Mouse (Mus musculus): ENCODE data around the gene Stap2. TPM values are rescaled to one million over a fixed set of nuclear protein-coding genes. Genes with fewer than 3 reads are reported as not detected.

Stap2 gene
- polyA plus RNA-seq, 1 experiment = 22.2 TPM

DNA sequence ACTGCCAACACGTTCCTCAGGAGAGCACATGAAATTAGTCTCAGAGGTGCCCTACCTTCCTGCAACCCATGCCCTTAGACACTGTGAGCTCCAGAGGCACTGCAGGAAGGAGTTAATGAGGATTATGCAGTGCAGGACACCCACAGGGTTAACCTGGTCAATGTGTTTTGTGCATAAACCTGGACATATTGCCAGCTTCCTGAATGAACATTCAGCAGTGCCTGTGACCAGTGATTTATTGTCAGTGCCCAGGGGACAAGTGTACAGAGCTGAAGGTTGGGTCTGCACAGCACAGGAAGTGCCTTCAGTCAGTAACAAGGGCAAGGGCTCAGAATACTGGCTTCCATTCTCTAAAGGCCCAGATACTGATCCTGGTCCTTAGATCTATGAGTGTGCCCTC lies 21.5 kb upstream of the Stap2 start:
- Histone ChIP-seq H3K27me3 (ENCODE audit: control insufficient read depth, insufficient read depth, low read length) (no peaks in the 10 kb centered on the region), H3K4me3 (ENCODE audit: control insufficient read depth, insufficient read depth, low read length) (no peak overlapping the region), H3K27ac (ENCODE audit: control insufficient read depth, insufficient read depth, low read length) (no peak overlapping the region), H3K4me1 (replicated peaks; ENCODE audit: control insufficient read depth, insufficient read depth, low read length) (peaks cover 59% of the 10 kb centered on the region), H3K36me3 (ENCODE audit: control insufficient read depth, insufficient read depth, low read length) (no peaks in the 10 kb centered on the region)
- no peak for TF ChIP-seq CTCF (IDR thresholded peaks at IDR 0.05; ENCODE audit: borderline replicate concordance, control insufficient read depth, extremely low read depth, insufficient read depth, low read length, poor library complexity)
- no peak for TF ChIP-seq POLR2A (IDR thresholded peaks at IDR 0.05; ENCODE audit: control insufficient read depth, extremely low read depth, insufficient read depth, low read length, poor library complexity)
- WGBS = 77% methylated on average over 1 of the region's 1 CpGs
- no peak for DNase-seq

DNA sequence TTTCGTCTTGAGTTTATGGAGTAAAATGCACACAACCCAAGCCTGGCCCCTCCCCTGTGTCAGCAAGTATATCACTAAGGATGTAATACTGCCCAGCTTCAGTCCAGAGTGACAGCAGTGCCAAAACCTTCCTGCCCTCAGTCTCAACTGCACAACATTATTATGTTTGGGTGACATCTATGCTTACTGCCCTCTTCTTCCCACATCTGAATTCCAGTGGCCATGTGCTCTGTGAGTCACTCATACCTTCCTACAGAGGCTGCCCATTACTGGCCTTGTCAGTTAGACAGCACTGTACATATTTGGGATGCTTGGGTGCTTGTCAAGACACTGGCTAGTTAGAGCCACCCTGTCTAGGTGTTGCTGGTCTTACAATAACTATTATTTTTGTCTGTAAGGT lies 20.9 kb upstream of the Stap2 start:
- DNase-seq = no peak
- Histone ChIP-seq H3K36me3 (ENCODE audit: control insufficient read depth, insufficient read depth, low read length) (no peaks in the 10 kb centered on the region), H3K4me1 (replicated peaks; ENCODE audit: control insufficient read depth, insufficient read depth, low read length) (peaks cover 60% of the 10 kb centered on the region), H3K27ac (ENCODE audit: control insufficient read depth, insufficient read depth, low read length) (no peak overlapping the region), H3K27me3 (ENCODE audit: control insufficient read depth, insufficient read depth, low read length) (no peaks in the 10 kb centered on the region), H3K4me3 (ENCODE audit: control insufficient read depth, insufficient read depth, low read length) (no peak overlapping the region)
- TF ChIP-seq POLR2A (IDR thresholded peaks at IDR 0.05; ENCODE audit: control insufficient read depth, extremely low read depth, insufficient read depth, low read length, poor library complexity) (no peak), CTCF (IDR thresholded peaks at IDR 0.05; ENCODE audit: borderline replicate concordance, control insufficient read depth, extremely low read depth, insufficient read depth, low read length, poor library complexity) (no peak)
- WGBS = 100% methylated on average over 1 of the region's 1 CpGs

DNA sequence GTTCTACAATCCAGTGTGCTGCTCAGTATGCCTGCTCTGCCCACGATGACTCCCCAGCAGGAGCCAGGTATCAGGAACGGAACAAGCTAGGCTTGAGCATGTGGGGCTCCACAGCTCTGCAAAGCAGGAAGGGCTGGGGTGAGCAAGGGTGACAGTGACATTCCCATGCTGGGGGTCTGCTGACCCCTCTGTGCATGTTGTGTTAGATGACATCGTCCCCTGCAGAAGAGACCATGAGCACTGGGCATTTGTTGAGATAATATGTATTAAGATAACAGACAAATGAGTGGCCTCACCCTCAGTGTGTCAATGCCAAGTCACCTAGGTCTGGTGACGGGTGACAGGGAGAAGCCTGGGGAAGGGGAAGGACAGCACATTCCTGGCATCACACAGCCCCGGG lies 19.5 kb upstream of the Stap2 start:
- no peak for DNase-seq
- no peaks in the 10 kb centered on the region; the same call in 1 of the 2 replicates for H3K36me3 ChIP-seq (ENCODE audit: control insufficient read depth, insufficient read depth, low read length)
- TF ChIP-seq CTCF (IDR thresholded peaks at IDR 0.05; ENCODE audit: borderline replicate concordance, control insufficient read depth, extremely low read depth, insufficient read depth, low read length, poor library complexity) = no peak
- TF ChIP-seq POLR2A (IDR thresholded peaks at IDR 0.05; ENCODE audit: control insufficient read depth, extremely low read depth, insufficient read depth, low read length, poor library complexity) = no peak
- no peaks in the 10 kb centered on the region for H3K27me3 ChIP-seq (ENCODE audit: control insufficient read depth, insufficient read depth, low read length)
- H3K27ac ChIP-seq (ENCODE audit: control insufficient read depth, insufficient read depth, low read length) = no peak overlapping the region
- H3K4me3 ChIP-seq (ENCODE audit: control insufficient read depth, insufficient read depth, low read length) = no peak overlapping the region
- H3K4me1 ChIP-seq (replicated peaks; ENCODE audit: control insufficient read depth, insufficient read depth, low read length) = peaks cover 63% of the 10 kb centered on the region
- 80% methylated on average over 5 of the region's 5 CpGs for WGBS

DNA sequence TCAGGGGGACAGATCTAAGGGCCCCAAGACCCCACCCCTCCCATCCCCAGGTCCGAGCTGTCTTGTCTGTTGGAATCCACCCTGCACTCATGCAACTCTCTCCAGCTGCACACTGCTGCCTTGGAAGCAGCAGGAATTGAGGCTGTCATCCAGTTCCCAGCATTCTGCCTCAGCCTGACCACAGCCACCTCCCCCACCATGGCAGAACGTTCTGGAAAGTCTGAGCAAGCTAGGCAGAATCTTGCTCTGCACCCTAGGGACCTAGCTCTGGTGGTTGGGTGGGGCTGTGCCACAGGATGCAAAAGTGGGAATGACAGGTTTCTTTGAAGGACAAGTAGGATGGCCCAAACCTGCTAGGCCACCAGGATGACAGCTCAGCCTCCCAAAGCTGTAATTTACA lies 19.1 kb upstream of the Stap2 start:
- Histone ChIP-seq H3K27ac (ENCODE audit: control insufficient read depth, insufficient read depth, low read length) (no peak overlapping the region), H3K4me3 (ENCODE audit: control insufficient read depth, insufficient read depth, low read length) (no peak overlapping the region), H3K4me1 (replicated peaks; ENCODE audit: control insufficient read depth, insufficient read depth, low read length) (peaks cover 62% of the 10 kb centered on the region), H3K36me3 (ENCODE audit: control insufficient read depth, insufficient read depth, low read length) (no peaks in the 10 kb centered on the region; the same call in 1 of the 2 replicates), H3K27me3 (ENCODE audit: control insufficient read depth, insufficient read depth, low read length) (no peaks in the 10 kb centered on the region)
- TF ChIP-seq POLR2A (IDR thresholded peaks at IDR 0.05; ENCODE audit: control insufficient read depth, extremely low read depth, insufficient read depth, low read length, poor library complexity) (no peak), CTCF (IDR thresholded peaks at IDR 0.05; ENCODE audit: borderline replicate concordance, control insufficient read depth, extremely low read depth, insufficient read depth, low read length, poor library complexity) (no peak)
- 72% methylated on average over 2 of the region's 2 CpGs for WGBS
- DNase-seq = no peak

DNA sequence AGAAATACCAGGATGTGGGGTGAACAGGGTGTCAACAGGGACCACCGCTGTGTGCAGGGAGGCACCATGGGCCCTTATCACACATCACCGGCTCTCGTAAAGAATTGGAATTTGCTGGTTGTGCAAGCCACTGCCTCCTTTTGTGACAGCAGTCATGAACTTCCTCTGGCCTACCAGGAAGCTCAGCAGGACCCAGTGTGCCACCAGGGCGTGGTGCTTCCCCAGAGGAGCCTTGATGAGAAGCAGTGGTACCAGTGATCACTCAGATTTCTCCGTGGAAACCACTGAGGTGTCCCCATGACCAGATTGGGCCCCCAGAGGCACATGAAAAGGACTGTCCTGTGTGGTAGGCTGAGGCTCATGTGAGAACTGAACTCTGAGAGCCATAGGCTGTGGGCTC lies 18.0 kb upstream of the Stap2 start:
- Histone ChIP-seq H3K4me1 (replicated peaks; ENCODE audit: control insufficient read depth, insufficient read depth, low read length) (peaks cover 69% of the 10 kb centered on the region), H3K27ac (ENCODE audit: control insufficient read depth, insufficient read depth, low read length) (0 out of 2 replicates have a peak overlapping the region, but pooled peaks have one; percentile 8), H3K36me3 (ENCODE audit: control insufficient read depth, insufficient read depth, low read length) (no peaks in the 10 kb centered on the region; the same call in 1 of the 2 replicates), H3K4me3 (ENCODE audit: control insufficient read depth, insufficient read depth, low read length) (no peak overlapping the region), H3K27me3 (ENCODE audit: control insufficient read depth, insufficient read depth, low read length) (no peaks in the 10 kb centered on the region)
- DNase-seq = no peak
- TF ChIP-seq POLR2A (IDR thresholded peaks at IDR 0.05; ENCODE audit: control insufficient read depth, extremely low read depth, insufficient read depth, low read length, poor library complexity) (no peak), CTCF (IDR thresholded peaks at IDR 0.05; ENCODE audit: borderline replicate concordance, control insufficient read depth, extremely low read depth, insufficient read depth, low read length, poor library complexity) (no peak)
- WGBS = 52% methylated on average over 5 of the region's 5 CpGs

DNA sequence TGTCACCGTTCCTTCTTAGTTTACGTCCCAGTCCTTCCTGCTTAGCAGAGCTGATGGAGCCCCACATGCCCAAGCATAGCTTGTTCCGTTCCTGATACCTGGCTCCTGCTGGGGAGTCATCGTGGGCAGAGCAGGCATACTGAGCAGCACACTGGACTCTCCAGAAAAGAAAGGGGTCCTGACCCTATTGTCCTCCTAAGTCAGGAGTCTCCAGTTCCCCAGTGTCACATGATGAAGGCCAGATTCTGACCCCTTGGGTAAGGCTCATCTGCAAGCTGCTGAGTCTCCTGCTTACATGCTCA lies 17.6 kb upstream of the Stap2 start:
- TF ChIP-seq POLR2A (IDR thresholded peaks at IDR 0.05; ENCODE audit: control insufficient read depth, extremely low read depth, insufficient read depth, low read length, poor library complexity) (no peak), CTCF (IDR thresholded peaks at IDR 0.05; ENCODE audit: borderline replicate concordance, control insufficient read depth, extremely low read depth, insufficient read depth, low read length, poor library complexity) (no peak)
- Histone ChIP-seq H3K27me3 (ENCODE audit: control insufficient read depth, insufficient read depth, low read length) (no peaks in the 10 kb centered on the region), H3K27ac (ENCODE audit: control insufficient read depth, insufficient read depth, low read length) (0 out of 2 replicates have a peak overlapping the region, but pooled peaks have one; percentile 1), H3K36me3 (ENCODE audit: control insufficient read depth, insufficient read depth, low read length) (no peaks in the 10 kb centered on the region; the same call in 1 of the 2 replicates), H3K4me1 (replicated peaks; ENCODE audit: control insufficient read depth, insufficient read depth, low read length) (peaks cover 70% of the 10 kb centered on the region), H3K4me3 (ENCODE audit: control insufficient read depth, insufficient read depth, low read length) (no peak overlapping the region)
- 94% methylated on average over 4 of the region's 4 CpGs for WGBS
- DNase-seq = no peak
